Mouse (Mus musculus) liver (tissue): ENCODE results near the gene Rai14.

Experiments
- DNase-seq: peaks from one replicate; pipeline ENCODE4 v3.0.0-alpha.2; 2020; ENCODE audit warnings: mixed read lengths

The Rai14 gene

GRCm38 (mm10) chr15:10714409-10715138 lies at the start of gene Rai14:
Gene Rai14, minus strand, starts transcription at chr15:10714624.
- DNase-seq, result peak; percentile 76

- no peak for DNase-seq
Observed at GRCm38 (mm10) chr15:10761441-10761840, 47.0 kb upstream of the Rai14 start.

- no peak for DNase-seq
Observed at GRCm38 (mm10) chr15:10760006-10760405, 45.6 kb upstream of the Rai14 start.

- DNase-seq, result no peak
Observed at GRCm38 (mm10) chr15:10759440-10759839, 45.0 kb upstream of the Rai14 start.

GRCm38 (mm10) chr15:10758808-10759207 lies 44.4 kb upstream of the Rai14 start:
- DNase-seq, result no peak

GRCm38 (mm10) chr15:10751141-10751540 lies 36.7 kb upstream of the Rai14 start:
- DNase-seq, result no peak

- DNase-seq, result no peak
Observed at GRCm38 (mm10) chr15:10750339-10750738, 35.9 kb upstream of the Rai14 start.

- no peak for DNase-seq
Observed at GRCm38 (mm10) chr15:10749678-10750077, 35.3 kb upstream of the Rai14 start.

- no peak for DNase-seq
Observed at GRCm38 (mm10) chr15:10747638-10748037, 33.2 kb upstream of the Rai14 start.

- no peak for DNase-seq
Observed at GRCm38 (mm10) chr15:10747226-10747625, 32.8 kb upstream of the Rai14 start.

- DNase-seq, result no peak
Observed at GRCm38 (mm10) chr15:10746303-10747051, 32.1 kb upstream of the Rai14 start.

- no peak for DNase-seq
Observed at GRCm38 (mm10) chr15:10742441-10742840, 28.0 kb upstream of the Rai14 start.

GRCm38 (mm10) chr15:10739279-10739678 lies 24.9 kb upstream of the Rai14 start:
- DNase-seq, result no peak

GRCm38 (mm10) chr15:10738354-10739142 lies 24.1 kb upstream of the Rai14 start:
- DNase-seq, result no peak

- DNase-seq, result no peak
Observed at GRCm38 (mm10) chr15:10735948-10736347, 21.5 kb upstream of the Rai14 start.

- DNase-seq, result no peak
Observed at GRCm38 (mm10) chr15:10735216-10735615, 20.8 kb upstream of the Rai14 start.

- no peak for DNase-seq
Observed at GRCm38 (mm10) chr15:10731398-10731797, 17.0 kb upstream of the Rai14 start.

- DNase-seq, result no peak
Observed at GRCm38 (mm10) chr15:10726272-10726671, 11.8 kb upstream of the Rai14 start.

- no peak for DNase-seq
Observed at GRCm38 (mm10) chr15:10724857-10725256, 10.4 kb upstream of the Rai14 start.

- no peak for DNase-seq
Observed at GRCm38 (mm10) chr15:10723507-10723906, 9.1 kb upstream of the Rai14 start.

- DNase-seq, result no peak
Observed at GRCm38 (mm10) chr15:10722629-10723339, 8.4 kb upstream of the Rai14 start.

- no peak for DNase-seq
Observed at GRCm38 (mm10) chr15:10721259-10721781, 6.9 kb upstream of the Rai14 start.

GRCm38 (mm10) chr15:10720671-10721070 lies 6.2 kb upstream of the Rai14 start:
- no peak for DNase-seq
